Mouse (Mus musculus) left cerebral cortex, postnatal 4 days (tissue): ENCODE data around the gene Txk. TPM values are rescaled to one million over a fixed set of nuclear protein-coding genes. Genes with fewer than 3 reads are reported as not detected.

Source experiments
- DNase-seq: peaks from one replicate; pipeline ENCODE4 v3.0.0-alpha.2; 2022
- intact Hi-C: fragments of 180-260 bp; cut with DNase I; formaldehyde crosslinking; loops from one replicate; pipeline ENCODE4 v1.15.1; 2025
- total RNA-seq, 2 experiments: library from RNA; stranded (reverse); gene quantifications; 2 replicates each; pipeline ENCODE4 v1.2.3; 2021

Txk gene
- total RNA-seq, 2 experiments from 2014 or later: 0.18 to 0.40 TPM

DNA sequence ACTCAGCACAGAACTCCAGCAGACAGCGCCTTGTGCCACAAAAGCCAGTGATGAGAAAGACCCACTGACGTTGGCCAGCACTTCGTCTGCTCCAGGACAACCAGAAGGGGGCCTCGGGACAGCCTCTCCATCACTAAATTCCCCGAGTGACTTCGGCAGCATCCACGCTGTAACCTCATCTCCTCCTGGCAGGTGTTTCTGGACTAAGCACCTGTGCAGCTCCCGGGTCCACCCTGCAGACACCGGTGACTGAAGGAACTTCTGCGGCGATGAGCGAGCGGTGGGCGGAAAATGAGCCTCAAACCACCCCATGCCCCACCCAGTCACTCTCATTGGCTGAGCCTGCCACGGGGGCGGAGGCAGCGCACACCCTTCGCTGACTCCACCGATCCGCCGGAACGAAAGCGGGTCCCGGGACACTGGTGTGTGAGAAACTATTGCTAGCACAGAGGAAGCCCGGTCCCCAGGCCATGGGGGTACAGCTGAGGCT, 105.1 kb downstream of the Txk start, which contains the start of gene Nipal1:
Gene Nipal1 (plus strand): TSS at position 378 of the 490 bp plus-strand sequence.
- peak; percentile 48 for DNase-seq
- intact Hi-C loops: no loop called here

DNA sequence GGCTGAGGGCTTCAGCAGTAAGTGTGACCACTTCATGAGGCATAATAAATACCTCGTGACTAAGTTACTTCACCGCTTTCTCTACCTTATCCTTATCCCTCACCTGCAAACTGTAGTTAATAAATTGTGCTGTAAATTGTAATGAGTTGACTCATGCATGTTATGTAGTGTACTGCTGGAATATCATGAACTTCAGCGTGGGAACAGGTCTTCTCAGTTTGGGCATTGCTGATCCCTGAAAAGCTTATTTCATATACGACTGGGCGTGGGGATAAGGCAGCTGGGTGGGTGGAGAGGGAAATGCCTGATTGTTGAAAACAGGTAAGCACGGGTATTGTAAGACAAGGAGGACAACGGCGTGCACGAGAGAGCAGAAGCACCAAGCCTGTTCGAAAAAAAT, 105.6 kb downstream of the Txk start:
- intact Hi-C loops: no loop called here
- DNase-seq: no peak

DNA sequence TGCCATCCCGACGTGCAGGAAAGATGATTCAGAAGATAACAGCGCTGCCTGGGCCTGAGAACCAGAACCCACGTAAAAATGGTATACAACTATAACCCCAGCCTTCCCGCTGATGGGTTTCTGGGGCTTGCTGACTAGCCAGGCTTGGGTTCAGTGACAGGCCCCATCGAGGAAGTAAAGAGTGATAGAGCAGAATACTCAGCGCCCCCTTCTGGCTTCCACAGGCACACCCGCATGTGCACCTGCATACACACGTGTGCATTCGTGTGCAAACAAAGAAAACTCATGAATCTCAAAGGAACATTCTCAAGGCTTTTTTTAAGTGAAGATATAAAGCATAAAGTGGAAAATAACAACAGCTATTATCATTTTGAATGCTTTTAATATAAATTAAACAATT, 106.4 kb downstream of the Txk start:
- intact Hi-C loops: no loop called here

More for the DNA sequence above, 106.4 kb downstream of the Txk start:
- DNase-seq: no peak

Other genes with a start within 250 kb of the Txk start
- under 1 TPM; 0.18 to 0.26 TPM for gene Corin, start 248.3 kb downstream of the Txk start, total RNA-seq
- gene Nfxl1, start 193.1 kb downstream of the Txk start, total RNA-seq: 10 to 100 TPM; 19.1 to 25.5 TPM
- gene Zar1, start 171.5 kb downstream of the Txk start, total RNA-seq: 1 to 10 TPM in 1 of 2 experiments, under 1 TPM in 1; 0.99 to 1.1 TPM
- gene Gm5868, start 165.2 kb downstream of the Txk start, total RNA-seq: 1 to 10 TPM; 2.3 to 2.7 TPM
- not detected for gene Cnga1, start 108.5 kb downstream of the Txk start, total RNA-seq
- gene Nipal1, start 105.0 kb downstream of the Txk start, total RNA-seq: under 1 TPM in 1 of 2 experiments, not detected in 1; 0.30 TPM
- 10 to 100 TPM; 13.6 to 16.1 TPM for gene Tec, start 115.7 kb upstream of the Txk start, total RNA-seq
- 10 to 100 TPM; 57.1 to 66.7 TPM for gene Slain2, start 161.5 kb upstream of the Txk start, total RNA-seq
- not detected for gene Gm10135, start 221.9 kb upstream of the Txk start, total RNA-seq